Mouse (Mus musculus) stomach, embryonic 15.5 days (tissue): Measurements from ENCODE around the gene Ccdc85a. TPM values are rescaled to one million over a fixed set of nuclear protein-coding genes. Genes with fewer than 3 reads are reported as not detected.
"Not testable (repeated sequence)": the region's sequence is repeated elsewhere in the genome, so short reads cannot be mapped to it uniquely, and the experiment has no call there.

Experiments used
- ATAC-seq: fragments of 200-750 bp; cut with Nextera tagmentation; 2 replicates; pipeline ENCODE4 v1.8.0; 2017; ENCODE audit warnings: low read depth, moderate number of reproducible peaks, moderate TSS enrichment; ENCODE audit not compliant: insufficient read depth, low FRiP score
- H3K27ac ChIP-seq: fragments of 300-500 bp; sonication (generic); 2 replicates; pipeline ENCODE4 v1.5.1; 2015; ENCODE audit warnings: mild to moderate bottlenecking, inconsistent platforms
- H3K27me3 ChIP-seq: fragments of 300-500 bp; sonication (generic); replicated peaks from 2 replicates; pipeline ENCODE4 v1.6.1; 2015; ENCODE audit warnings: inconsistent platforms
- H3K36me3 ChIP-seq: fragments of 300-500 bp; sonication (generic); 2 replicates; pipeline ENCODE4 v1.6.1; 2015; ENCODE audit warnings: inconsistent platforms
- H3K4me1 ChIP-seq: fragments of 300-500 bp; sonication (generic); 2 replicates; pipeline ENCODE4 v1.6.1; 2015; ENCODE audit warnings: inconsistent platforms
- H3K4me2 ChIP-seq: fragments of 300-500 bp; sonication (generic); 2 replicates; pipeline ENCODE4 v1.6.1; 2015; ENCODE audit warnings: mild to moderate bottlenecking, inconsistent platforms
- H3K4me3 ChIP-seq: fragments of 300-500 bp; sonication (generic); replicated peaks from 2 replicates; pipeline ENCODE4 v1.5.1; 2015; ENCODE audit warnings: inconsistent platforms
- H3K9ac ChIP-seq: fragments of 300-500 bp; sonication (generic); 2 replicates; pipeline ENCODE4 v1.6.1; 2015; ENCODE audit warnings: inconsistent platforms
- H3K9me3 ChIP-seq: fragments of 300-500 bp; sonication (generic); 2 replicates; pipeline ENCODE4 v1.6.1; 2016; ENCODE audit warnings: inconsistent platforms
- WGBS: fragments of 180-500 bp; shearing (Covaris S2); methylation state at CpG from one replicate; pipeline ENCODE4 v1.1.7; 2015; 5-methylcytosine and 5-hydroxymethylcytosine counted together
- polyA plus RNA-seq: library from polyadenylated mRNA; unstranded; fragments of >200 nt; fragmentation: Nextera tagmentation; extraction: Ambion mirVana; gene quantifications from 2 replicates; pipeline ENCODE4 v1.2.1, GENCODE M21; 2015

The Ccdc85a gene
- polyA plus RNA-seq, 1 experiment from 2014 or later, result 2.1 TPM

DNA sequence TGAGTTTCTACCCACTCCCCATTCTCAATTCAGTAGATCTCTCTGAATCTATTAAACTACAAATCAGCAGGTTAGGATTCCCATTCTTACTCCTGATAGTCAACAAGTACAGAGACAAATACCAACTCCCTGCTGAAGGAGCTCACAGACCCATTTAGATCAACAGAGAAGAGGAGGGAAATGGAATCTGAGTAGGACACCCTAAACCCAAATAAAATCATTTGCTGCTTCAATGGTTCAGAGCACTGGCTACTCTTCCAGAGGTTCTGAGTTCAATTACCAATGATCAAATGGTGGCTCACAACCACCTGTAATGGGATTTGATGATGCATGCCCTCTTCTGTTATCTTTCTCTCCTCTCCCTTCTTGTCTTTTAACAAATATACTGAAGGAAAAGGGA lies 82.9 kb downstream of the Ccdc85a start:
- ATAC-seq, result no peak
- Histone ChIP-seq H3K36me3 (no peaks in the 10 kb centered on the region), H3K9ac (no peak overlapping the region)

DNA sequence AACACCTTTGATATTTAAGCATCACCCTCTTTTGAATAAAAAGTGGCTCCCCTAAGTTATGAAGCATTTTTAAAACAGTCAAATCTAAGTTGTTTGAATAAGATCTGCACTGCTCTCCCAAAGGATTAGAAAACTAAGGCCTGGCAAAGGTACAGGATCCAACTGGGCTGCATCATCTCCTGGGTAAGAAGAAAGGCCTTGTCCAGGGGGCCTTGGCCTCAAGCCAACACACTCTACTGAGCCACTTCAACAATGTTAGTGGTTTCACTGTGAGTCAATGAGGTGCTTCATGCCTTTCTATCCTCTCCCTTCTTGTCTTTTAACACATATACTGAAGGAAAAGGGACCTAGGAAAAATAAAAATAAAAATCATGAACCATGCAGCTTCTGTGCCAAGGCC lies 87.1 kb downstream of the Ccdc85a start:
- no peaks in the 10 kb centered on the region for H3K4me1 ChIP-seq
- no peak overlapping the region for H3K27ac ChIP-seq
- ATAC-seq, result no peak
- H3K9ac ChIP-seq, result no peak overlapping the region
- no peak overlapping the region for H3K4me2 ChIP-seq
- no peak overlapping the region for H3K4me3 ChIP-seq
- no peaks in the 10 kb centered on the region for H3K9me3 ChIP-seq
- no peaks in the 10 kb centered on the region for H3K36me3 ChIP-seq
- H3K27me3 ChIP-seq, result no peaks in the 10 kb centered on the region

More for the DNA sequence above, 82.9 kb downstream of the Ccdc85a start:
- no peak overlapping the region for H3K4me2 ChIP-seq
- no peaks in the 10 kb centered on the region for H3K4me1 ChIP-seq
- no peak overlapping the region for H3K27ac ChIP-seq
- no peaks in the 10 kb centered on the region for H3K27me3 ChIP-seq
- H3K4me3 ChIP-seq, result no peak overlapping the region
- H3K9me3 ChIP-seq, result no peaks in the 10 kb centered on the region

- no peak overlapping the region for H3K4me3 ChIP-seq
- no peak overlapping the region for H3K4me2 ChIP-seq
- no peaks in the 10 kb centered on the region for H3K36me3 ChIP-seq
- no peaks in the 10 kb centered on the region for H3K4me1 ChIP-seq
- no peak overlapping the region for H3K9ac ChIP-seq
- ATAC-seq, result no peak
- H3K27ac ChIP-seq, result no peak overlapping the region
- H3K9me3 ChIP-seq, result no peaks in the 10 kb centered on the region
- H3K27me3 ChIP-seq, result no peaks in the 10 kb centered on the region
Observed at GRCm38 (mm10) chr11:28493362-28493761, 90.8 kb downstream of the Ccdc85a start.

GRCm38 (mm10) chr11:28491330-28491729 lies 92.8 kb downstream of the Ccdc85a start:
- H3K4me1 ChIP-seq, result no peaks in the 10 kb centered on the region
- 86% methylated on average over 1 of the region's 1 CpGs for WGBS
- no peak overlapping the region for H3K4me2 ChIP-seq
- H3K4me3 ChIP-seq, result no peak overlapping the region
- H3K9me3 ChIP-seq, result no peaks in the 10 kb centered on the region
- H3K27ac ChIP-seq, result no peak overlapping the region
- no peaks in the 10 kb centered on the region for H3K27me3 ChIP-seq
- no peak for ATAC-seq
- no peak overlapping the region for H3K9ac ChIP-seq
- no peaks in the 10 kb centered on the region for H3K36me3 ChIP-seq

DNA sequence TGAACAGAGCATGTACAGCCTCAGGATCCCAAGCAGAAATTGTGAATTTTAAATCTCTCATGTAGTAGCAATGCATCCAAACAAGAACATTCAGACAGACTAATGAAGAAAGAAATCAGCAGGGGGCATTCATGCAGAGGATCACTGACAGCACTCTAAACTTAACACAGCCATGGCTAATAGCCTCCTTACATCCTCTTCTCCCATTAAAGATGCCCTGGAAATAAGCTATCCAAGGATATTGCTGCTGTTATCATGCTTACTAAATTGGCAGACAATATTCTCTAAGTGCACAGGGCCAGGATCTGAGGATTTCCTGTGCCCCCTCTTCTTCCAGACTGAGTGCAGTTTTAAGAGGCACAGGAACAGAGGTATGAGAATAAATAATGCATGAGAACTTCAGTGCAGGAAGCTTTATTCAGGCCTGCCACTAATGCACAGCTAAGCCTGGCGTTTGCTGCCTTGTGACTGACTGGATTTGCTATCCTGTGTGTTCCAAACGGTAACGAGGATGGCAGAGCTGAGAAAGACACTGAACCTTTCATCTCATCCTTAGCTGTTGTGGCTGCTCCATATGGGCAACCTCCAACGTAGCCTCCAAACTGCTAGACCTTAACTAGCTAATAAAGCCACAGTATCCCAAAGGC lies 99.9 kb downstream of the Ccdc85a start:
- no peak for ATAC-seq
- no peak overlapping the region for H3K4me3 ChIP-seq
- H3K36me3 ChIP-seq, result no peaks in the 10 kb centered on the region
- no peaks in the 10 kb centered on the region for H3K27me3 ChIP-seq
- H3K4me1 ChIP-seq, result no peaks in the 10 kb centered on the region
- WGBS, result 60% methylated on average over 4 of the region's 4 CpGs
- no peak overlapping the region for H3K27ac ChIP-seq
- H3K4me2 ChIP-seq, result no peak overlapping the region
- H3K9ac ChIP-seq, result no peak overlapping the region
- H3K9me3 ChIP-seq, result no peaks in the 10 kb centered on the region

DNA sequence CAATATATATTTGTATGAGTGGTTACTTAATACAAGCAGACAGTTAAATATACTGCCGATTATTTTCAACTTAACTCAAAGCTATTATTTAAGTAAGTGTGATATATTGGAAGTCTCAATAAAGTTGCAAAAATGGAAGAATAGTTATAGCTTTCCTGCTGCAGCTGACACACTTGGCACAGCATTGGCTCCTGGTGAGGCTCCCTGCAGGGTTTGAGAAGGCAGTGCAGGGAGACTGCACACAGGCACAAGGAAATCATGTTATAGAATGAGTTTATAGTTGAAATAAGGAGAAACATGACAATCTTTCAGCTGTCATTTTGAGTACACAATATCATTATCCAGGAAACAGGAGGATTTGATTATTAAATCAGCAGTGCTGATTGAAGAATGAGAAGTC lies 107.0 kb downstream of the Ccdc85a start:
- Histone ChIP-seq H3K4me3 (no peak overlapping the region), H3K4me2 (no peak overlapping the region)

GRCm38 (mm10) chr11:28465726-28466125 lies 118.4 kb downstream of the Ccdc85a start:
- no peak overlapping the region for H3K4me3 ChIP-seq
- H3K4me1 ChIP-seq, result no peaks in the 10 kb centered on the region
- no peak for ATAC-seq
- no peaks in the 10 kb centered on the region for H3K36me3 ChIP-seq
- H3K9ac ChIP-seq, result no peak overlapping the region
- H3K9me3 ChIP-seq, result no peaks in the 10 kb centered on the region
- no peaks in the 10 kb centered on the region for H3K27me3 ChIP-seq
- no peak overlapping the region for H3K27ac ChIP-seq
- no peak overlapping the region for H3K4me2 ChIP-seq

More for the DNA sequence above, 107.0 kb downstream of the Ccdc85a start:
- H3K36me3 ChIP-seq, result no peaks in the 10 kb centered on the region
- no peaks in the 10 kb centered on the region for H3K4me1 ChIP-seq
- H3K9ac ChIP-seq, result no peak overlapping the region
- no peaks in the 10 kb centered on the region for H3K27me3 ChIP-seq
- 80% methylated on average over 1 of the region's 1 CpGs for WGBS
- H3K27ac ChIP-seq, result no peak overlapping the region
- no peak for ATAC-seq
- H3K9me3 ChIP-seq, result no peaks in the 10 kb centered on the region

DNA sequence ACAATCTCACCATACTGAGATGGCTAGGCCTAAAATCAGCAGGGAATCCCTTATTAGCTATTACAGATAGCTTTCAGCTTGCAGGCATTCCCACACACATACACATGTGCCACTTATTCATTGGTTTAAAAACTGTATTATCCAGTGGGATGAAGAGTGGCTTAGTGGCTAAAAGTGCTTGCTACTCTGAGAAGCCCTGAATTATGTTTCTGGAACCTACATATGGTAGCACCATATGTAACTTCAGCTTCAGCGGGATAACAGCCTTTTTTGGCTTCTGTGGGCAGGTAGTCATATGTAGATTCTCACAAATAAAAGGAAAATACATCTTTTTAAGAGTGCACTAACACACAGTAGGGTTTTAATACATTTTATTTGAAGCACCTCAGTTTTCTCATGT lies 119.2 kb downstream of the Ccdc85a start:
- no peaks in the 10 kb centered on the region for H3K36me3 ChIP-seq
- H3K9me3 ChIP-seq, result no peaks in the 10 kb centered on the region
- H3K4me2 ChIP-seq, result no peak overlapping the region
- H3K27me3 ChIP-seq, result no peaks in the 10 kb centered on the region
- no peaks in the 10 kb centered on the region for H3K4me1 ChIP-seq
- H3K4me3 ChIP-seq, result no peak overlapping the region
- H3K9ac ChIP-seq, result no peak overlapping the region
- no peak overlapping the region for H3K27ac ChIP-seq
- ATAC-seq, result no peak
- 75% methylated on average over 1 of the region's 1 CpGs for WGBS

DNA sequence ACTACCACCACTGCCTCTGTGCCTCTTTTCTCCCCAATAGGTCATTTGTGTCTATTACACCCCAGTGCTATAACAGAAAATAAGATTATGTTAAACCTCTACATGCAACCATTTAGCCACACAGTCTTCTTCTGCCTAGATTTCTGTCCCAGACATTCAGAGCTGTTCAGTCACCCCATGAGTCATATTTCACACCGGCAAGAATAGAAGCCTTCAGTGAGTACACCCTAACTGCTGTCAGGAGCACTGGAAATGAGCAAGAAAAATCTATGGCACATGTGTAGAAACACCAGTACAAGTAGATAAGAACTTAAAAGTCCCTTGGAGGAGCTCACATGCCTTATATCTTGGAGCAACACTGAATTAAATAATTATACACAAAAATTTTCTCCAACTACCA lies 125.0 kb downstream of the Ccdc85a start:
- WGBS, result 85% methylated on average over 1 of the region's 1 CpGs
- Histone ChIP-seq H3K9ac (no peak overlapping the region), H3K36me3 (no peaks in the 10 kb centered on the region), H3K27ac (no peak overlapping the region), H3K4me2 (no peak overlapping the region), H3K4me1 (no peaks in the 10 kb centered on the region), H3K4me3 (no peak overlapping the region), H3K9me3 (no peaks in the 10 kb centered on the region), H3K27me3 (no peaks in the 10 kb centered on the region)
- no peak for ATAC-seq

DNA sequence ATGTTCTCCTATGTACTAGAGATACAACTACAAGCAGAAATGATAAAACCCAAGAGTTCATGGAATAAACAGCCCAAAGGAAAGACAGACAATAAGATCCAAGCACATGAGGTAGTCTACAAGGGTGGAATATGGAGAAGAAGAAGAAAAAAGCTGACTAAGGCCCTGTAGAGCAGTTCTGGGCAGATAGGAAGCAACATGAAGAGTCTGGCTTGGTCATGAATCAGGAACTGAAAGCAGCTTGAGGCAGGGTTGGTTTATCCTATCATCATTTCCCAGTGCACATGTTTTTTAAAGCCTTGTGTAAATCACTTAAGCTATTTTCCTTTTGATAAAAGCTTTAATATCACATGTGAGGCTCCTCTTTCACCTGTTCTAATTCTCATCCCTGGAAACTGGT lies 144.2 kb downstream of the Ccdc85a start:
- no peak for ATAC-seq
- Histone ChIP-seq H3K36me3 (no peaks in the 10 kb centered on the region), H3K27ac (no peak overlapping the region), H3K4me3 (no peak overlapping the region), H3K4me1 (no peaks in the 10 kb centered on the region), H3K9me3 (no peaks in the 10 kb centered on the region), H3K4me2 (no peak overlapping the region), H3K9ac (no peak overlapping the region), H3K27me3 (no peaks in the 10 kb centered on the region)

DNA sequence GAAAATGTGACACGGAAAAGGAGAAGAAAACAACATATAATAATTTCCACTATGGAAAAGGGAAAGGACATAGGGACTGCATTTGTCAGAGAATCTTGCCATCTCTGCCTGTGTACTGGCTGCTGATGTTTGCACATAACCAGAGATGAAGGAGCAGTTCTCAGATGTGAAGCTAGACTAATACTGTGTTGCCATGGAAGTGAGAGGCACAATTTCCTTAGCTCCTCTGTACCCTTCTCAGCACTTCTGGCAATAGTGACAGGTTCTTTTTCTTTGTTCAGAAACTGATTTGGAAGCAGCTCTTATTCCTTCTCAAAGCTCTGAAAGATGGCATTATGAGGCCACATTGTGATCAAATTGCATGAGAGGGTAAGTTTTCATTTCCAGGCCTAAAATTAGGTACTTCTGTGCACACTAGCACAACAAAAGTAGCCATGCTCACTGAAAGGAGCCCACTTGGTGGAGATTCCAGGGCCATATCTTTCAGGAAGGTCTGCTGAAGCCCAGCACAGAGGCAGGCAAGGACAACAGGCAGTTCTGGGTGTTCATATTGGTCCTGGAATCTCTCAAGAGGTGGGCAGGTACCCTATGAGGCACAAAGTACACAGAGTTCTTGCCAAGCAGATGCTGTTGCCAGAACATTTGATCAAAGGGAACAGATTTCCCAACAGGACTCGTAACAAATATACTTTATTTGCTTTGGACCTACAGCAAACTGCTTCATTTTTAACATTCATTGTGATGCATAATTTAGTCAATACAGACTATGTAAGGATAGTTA lies 161.5 kb downstream of the Ccdc85a start:
- no peaks in the 10 kb centered on the region for H3K36me3 ChIP-seq
- H3K9me3 ChIP-seq, result no peaks in the 10 kb centered on the region
- ATAC-seq, result no peak
- WGBS, result 84% methylated on average over 2 of the region's 2 CpGs
- H3K27me3 ChIP-seq, result no peaks in the 10 kb centered on the region
- no peak overlapping the region for H3K4me3 ChIP-seq
- H3K9ac ChIP-seq, result no peak overlapping the region
- H3K4me2 ChIP-seq, result no peak overlapping the region
- no peaks in the 10 kb centered on the region for H3K4me1 ChIP-seq
- no peak overlapping the region for H3K27ac ChIP-seq

GRCm38 (mm10) chr11:28415841-28416240 lies 168.3 kb downstream of the Ccdc85a start:
- no peaks in the 10 kb centered on the region for H3K4me1 ChIP-seq

GRCm38 (mm10) chr11:28409880-28410279 lies 174.2 kb downstream of the Ccdc85a start:
- H3K9ac ChIP-seq, ATAC-seq, H3K9me3 ChIP-seq, H3K4me3 ChIP-seq, H3K36me3 ChIP-seq, H3K27ac ChIP-seq, H3K4me1 ChIP-seq, H3K27me3 ChIP-seq, H3K4me2 ChIP-seq: not testable (repeated sequence)
- WGBS, result 81% methylated on average over 2 of the region's 2 CpGs

More at GRCm38 (mm10) chr11:28415841-28416240, 168.3 kb downstream of the Ccdc85a start:
- WGBS, result 63% methylated on average over 2 of the region's 2 CpGs
- no peak overlapping the region for H3K4me3 ChIP-seq
- H3K27me3 ChIP-seq, result no peaks in the 10 kb centered on the region
- H3K4me2 ChIP-seq, result no peak overlapping the region
- ATAC-seq, result no peak
- H3K9ac ChIP-seq, result no peak overlapping the region
- no peaks in the 10 kb centered on the region for H3K36me3 ChIP-seq
- no peaks in the 10 kb centered on the region for H3K9me3 ChIP-seq
- no peak overlapping the region for H3K27ac ChIP-seq
